Mouse (Mus musculus): ENCODE measurements around the gene Rnd2. TPM values are rescaled to one million over a fixed set of nuclear protein-coding genes. Genes with fewer than 3 reads are reported as not detected.
A peak's percentile ranks its signal among the peaks of the same experiment; 100 is the strongest.

The Rnd2 gene
- polyA plus RNA-seq, 1 experiment from 2014 or later: 43.9 TPM

DNA sequence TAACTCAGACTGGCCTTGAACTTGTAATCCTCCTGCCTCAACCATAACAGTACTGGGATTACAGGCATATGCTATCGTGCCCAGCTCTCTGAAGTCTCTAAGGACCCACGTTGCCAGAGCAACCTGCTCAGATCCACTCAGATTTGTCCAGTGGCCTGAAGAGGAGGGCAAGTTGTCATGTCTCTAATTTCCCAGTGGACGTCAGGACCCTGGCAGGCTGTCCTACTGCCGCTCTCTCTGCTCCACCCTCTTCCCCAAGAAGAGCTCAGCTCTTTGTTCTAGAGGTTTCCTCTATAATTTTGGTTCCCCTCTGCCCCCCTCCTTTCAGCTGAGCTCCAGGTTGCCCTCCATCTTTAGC is 12.4 kb downstream of the Rnd2 start:
- ATAC-seq (ENCODE audit: insufficient read depth, low FRiP score, low TSS enrichment): peak; percentile 65
- H3K4me2 ChIP-seq (ENCODE audit: low read depth): 0 out of 2 replicates have a peak overlapping the region, but pooled peaks have one; percentile 12
- no peak overlapping the region for H3K4me3 ChIP-seq (ENCODE audit: low read depth, low read length)
- no peaks in the 10 kb centered on the region for H3K36me3 ChIP-seq (ENCODE audit: control insufficient read depth, insufficient read depth, low read length)
- peak; percentile 70 for DNase-seq (ENCODE audit: low spot score)
- H3K27ac ChIP-seq (ENCODE audit: low read depth, low read length): peak overlapping the region; percentile 96
- H3K27me3 ChIP-seq (ENCODE audit: control insufficient read depth, insufficient read depth, low read length): no peaks in the 10 kb centered on the region
- H3K4me1 ChIP-seq (ENCODE audit: control insufficient read depth, insufficient read depth, low read length): peaks cover 17% of the 10 kb centered on the region
- no peaks in the 10 kb centered on the region for H3K9me3 ChIP-seq (ENCODE audit: control insufficient read depth, low read length)
- H3K9ac ChIP-seq (ENCODE audit: low read length): peak overlapping the region; percentile 37; the same call in 1 of the 2 replicates
- WGBS: 37% methylated on average over 4 of the region's 4 CpGs

DNA sequence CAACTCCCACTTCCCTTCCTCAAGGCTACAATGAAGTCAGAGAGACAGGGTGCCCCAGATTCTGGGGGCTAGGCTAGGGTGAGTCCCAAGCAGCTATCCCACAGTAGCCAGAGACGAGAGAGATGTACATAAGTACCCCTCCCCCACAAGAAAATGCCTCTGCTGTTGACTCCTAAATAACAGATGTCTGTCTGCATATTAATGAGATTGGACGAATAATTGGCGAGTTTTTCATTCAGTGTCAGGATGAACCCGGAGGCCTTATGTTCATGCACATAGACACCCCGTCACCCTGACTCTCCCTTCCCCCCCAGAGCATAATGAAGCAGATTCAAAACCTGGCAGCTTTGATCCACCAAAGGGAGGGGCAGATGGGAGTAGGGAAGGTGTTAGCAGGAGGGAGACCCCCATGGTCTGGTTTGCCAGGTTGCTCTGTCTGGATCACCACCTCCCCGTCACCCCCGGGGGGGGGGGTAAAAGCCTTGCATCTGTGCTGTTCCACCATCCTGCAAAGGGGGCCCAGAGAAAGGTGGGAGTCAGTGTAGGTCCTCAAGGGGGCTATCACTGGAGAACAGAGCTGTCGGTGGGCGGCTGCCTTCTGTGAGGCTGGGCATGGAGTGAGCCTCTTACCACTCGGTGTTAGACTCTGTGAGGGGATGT is 12.9 kb downstream of the Rnd2 start:
- DNase-seq (ENCODE audit: low spot score) (peak; percentile 79), ATAC-seq (ENCODE audit: insufficient read depth, low FRiP score, low TSS enrichment) (peak; percentile 62)
- H3K4me2 ChIP-seq (ENCODE audit: low read depth): peak overlapping the region; percentile 16; the same call in 1 of the 2 replicates
- peak overlapping the region; percentile 37; the same call in 1 of the 2 replicates for H3K9ac ChIP-seq (ENCODE audit: low read length)
- peak overlapping the region; percentile 96 for H3K27ac ChIP-seq (ENCODE audit: low read depth, low read length)
- no peaks in the 10 kb centered on the region for H3K9me3 ChIP-seq (ENCODE audit: control insufficient read depth, low read length)
- H3K4me1 ChIP-seq (ENCODE audit: control insufficient read depth, insufficient read depth, low read length): peaks cover 17% of the 10 kb centered on the region
- 31% methylated on average over 10 of the region's 10 CpGs for WGBS
- H3K4me3 ChIP-seq (ENCODE audit: low read depth, low read length): no peak overlapping the region
- H3K27me3 ChIP-seq (ENCODE audit: control insufficient read depth, insufficient read depth, low read length): no peaks in the 10 kb centered on the region
- H3K36me3 ChIP-seq (ENCODE audit: control insufficient read depth, insufficient read depth, low read length): no peaks in the 10 kb centered on the region

DNA sequence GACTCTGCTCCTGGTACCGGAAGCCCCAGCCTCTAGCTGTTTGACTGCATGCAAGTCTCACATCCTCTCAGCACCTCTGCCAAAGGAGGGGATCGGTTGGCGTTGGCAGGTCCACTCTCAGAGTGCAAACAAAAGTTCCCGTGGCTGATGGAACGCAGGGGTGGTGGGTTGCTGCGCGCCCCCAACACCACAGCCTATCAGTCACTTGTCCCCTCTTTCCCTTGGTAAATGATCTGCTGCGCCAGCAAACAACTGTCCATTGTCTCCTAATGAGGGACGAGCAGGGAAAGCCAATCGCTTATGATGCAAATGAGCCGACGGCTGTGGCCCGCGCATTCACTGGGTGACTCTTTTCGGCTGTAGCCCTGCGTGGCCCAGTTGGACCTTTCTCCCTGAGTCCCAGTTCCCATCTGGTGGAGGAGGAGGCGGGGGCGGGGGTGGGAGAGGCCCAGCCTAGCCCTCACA is 14.4 kb downstream of the Rnd2 start:
- H3K4me2 ChIP-seq (ENCODE audit: low read depth): peak overlapping the region; percentile 50
- no peaks in the 10 kb centered on the region for H3K9me3 ChIP-seq (ENCODE audit: control insufficient read depth, low read length)
- ATAC-seq (ENCODE audit: insufficient read depth, low FRiP score, low TSS enrichment): peak; percentile 64
- peaks cover 18% of the 10 kb centered on the region for H3K4me1 ChIP-seq (ENCODE audit: control insufficient read depth, insufficient read depth, low read length)
- H3K9ac ChIP-seq (ENCODE audit: low read length): peak overlapping the region; percentile 60
- peak overlapping the region; percentile 96 for H3K27ac ChIP-seq (ENCODE audit: low read depth, low read length)
- WGBS: 5% methylated on average over 18 of the region's 18 CpGs
- H3K36me3 ChIP-seq (ENCODE audit: control insufficient read depth, insufficient read depth, low read length): no peaks in the 10 kb centered on the region
- peak; percentile 87 for DNase-seq (ENCODE audit: low spot score)
- H3K27me3 ChIP-seq (ENCODE audit: control insufficient read depth, insufficient read depth, low read length): no peaks in the 10 kb centered on the region
- H3K4me3 ChIP-seq (ENCODE audit: low read depth, low read length): peak overlapping the region; percentile 26

DNA sequence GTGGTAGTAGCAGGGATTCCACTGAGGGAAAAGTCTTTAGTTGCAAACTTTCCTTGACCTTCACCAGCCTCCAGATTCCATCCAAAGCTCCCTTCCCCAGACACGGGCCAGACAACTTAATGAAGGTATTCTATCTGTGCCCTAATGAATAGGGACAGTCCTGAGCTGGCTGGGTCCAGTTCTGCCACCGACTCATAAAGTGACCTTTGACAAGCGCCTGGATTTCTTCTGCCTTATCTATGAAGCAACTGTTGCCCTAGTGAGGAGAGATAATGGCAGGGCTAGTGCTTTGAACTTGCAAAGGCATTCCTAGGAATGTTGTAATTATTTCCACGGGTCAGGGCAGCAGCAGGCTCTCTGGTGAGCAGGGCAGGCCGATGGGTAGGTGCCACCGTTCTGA is 16.1 kb downstream of the Rnd2 start:
- no peaks in the 10 kb centered on the region for H3K36me3 ChIP-seq (ENCODE audit: control insufficient read depth, insufficient read depth, low read length)
- 73% methylated on average over 6 of the region's 6 CpGs for WGBS
- no peak overlapping the region for H3K4me2 ChIP-seq (ENCODE audit: low read depth)
- H3K27ac ChIP-seq (ENCODE audit: low read depth, low read length): no peak overlapping the region
- no peaks in the 10 kb centered on the region for H3K27me3 ChIP-seq (ENCODE audit: control insufficient read depth, insufficient read depth, low read length)
- H3K4me3 ChIP-seq (ENCODE audit: low read depth, low read length): no peak overlapping the region
- no peaks in the 10 kb centered on the region for H3K9me3 ChIP-seq (ENCODE audit: control insufficient read depth, low read length)
- H3K4me1 ChIP-seq (ENCODE audit: control insufficient read depth, insufficient read depth, low read length): peaks cover 19% of the 10 kb centered on the region
- DNase-seq (ENCODE audit: low spot score) (no peak), ATAC-seq (ENCODE audit: insufficient read depth, low FRiP score, low TSS enrichment) (no peak)
- no peak overlapping the region for H3K9ac ChIP-seq (ENCODE audit: low read length)

DNA sequence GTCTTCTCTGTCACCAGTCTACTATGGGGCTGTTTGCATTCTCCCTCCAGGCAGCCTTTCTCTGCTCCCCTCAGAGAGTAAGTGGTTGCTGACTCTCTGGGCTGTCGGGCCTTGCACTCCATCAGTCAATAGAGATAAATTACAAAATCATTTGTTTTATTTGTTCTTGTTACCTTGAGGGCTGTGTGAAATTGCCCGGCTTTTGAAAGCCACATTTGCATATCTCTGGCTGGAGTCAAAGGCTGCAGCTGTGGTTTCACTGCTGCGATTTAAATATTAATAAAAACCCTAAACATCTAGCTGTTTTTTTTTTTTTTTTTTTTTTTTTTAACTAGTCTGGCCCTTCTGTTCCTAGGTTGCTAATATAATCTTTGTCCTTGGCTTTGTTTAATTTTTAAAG is 19.0 kb downstream of the Rnd2 start:
- DNase-seq (ENCODE audit: low spot score): peak; percentile 45
- peak; percentile 62 for ATAC-seq (ENCODE audit: insufficient read depth, low FRiP score, low TSS enrichment)
- no peak overlapping the region for H3K4me3 ChIP-seq (ENCODE audit: low read depth, low read length)
- H3K27ac ChIP-seq (ENCODE audit: low read depth, low read length): peak overlapping the region; percentile 15; the same call in 1 of the 2 replicates
- no peak overlapping the region for H3K9ac ChIP-seq (ENCODE audit: low read length)
- whole genome bisulfite sequencing: 28% methylated on average over 3 of the region's 3 CpGs
- no peaks in the 10 kb centered on the region for H3K9me3 ChIP-seq (ENCODE audit: control insufficient read depth, low read length)
- H3K27me3 ChIP-seq (ENCODE audit: control insufficient read depth, insufficient read depth, low read length): no peaks in the 10 kb centered on the region
- H3K36me3 ChIP-seq (ENCODE audit: control insufficient read depth, insufficient read depth, low read length): no peaks in the 10 kb centered on the region
- H3K4me1 ChIP-seq (ENCODE audit: control insufficient read depth, insufficient read depth, low read length): peaks cover 14% of the 10 kb centered on the region
- H3K4me2 ChIP-seq (ENCODE audit: low read depth): no peak overlapping the region

DNA sequence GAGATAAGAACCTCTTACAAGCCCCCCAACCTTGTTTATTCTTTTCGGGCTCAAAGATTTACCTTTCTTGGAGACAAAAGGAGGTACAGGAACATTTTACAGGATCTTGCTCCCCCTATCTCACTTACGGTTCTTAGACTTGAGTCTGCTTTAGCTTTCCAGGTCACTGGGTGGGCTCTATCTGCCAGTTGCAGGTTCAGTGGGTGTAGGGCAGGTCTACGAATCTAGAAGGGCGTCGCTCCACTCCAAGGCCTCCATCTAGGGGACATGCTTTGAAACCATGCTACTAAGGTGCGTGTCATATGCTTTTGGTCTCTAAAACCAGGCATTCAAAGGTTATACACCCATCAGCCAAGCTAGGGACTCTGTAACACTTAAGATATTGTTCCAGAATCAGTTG is 19.4 kb downstream of the Rnd2 start:
- no peaks in the 10 kb centered on the region for H3K27me3 ChIP-seq (ENCODE audit: control insufficient read depth, insufficient read depth, low read length)
- no peaks in the 10 kb centered on the region for H3K9me3 ChIP-seq (ENCODE audit: control insufficient read depth, low read length)
- H3K4me1 ChIP-seq (ENCODE audit: control insufficient read depth, insufficient read depth, low read length): peaks cover 9% of the 10 kb centered on the region
- H3K9ac ChIP-seq (ENCODE audit: low read length): no peak overlapping the region
- peak overlapping the region; percentile 15; the same call in 1 of the 2 replicates for H3K27ac ChIP-seq (ENCODE audit: low read depth, low read length)
- H3K36me3 ChIP-seq (ENCODE audit: control insufficient read depth, insufficient read depth, low read length): no peaks in the 10 kb centered on the region
- 79% methylated on average over 6 of the region's 6 CpGs for WGBS
- no peak overlapping the region for H3K4me3 ChIP-seq (ENCODE audit: low read depth, low read length)
- no peak for DNase-seq (ENCODE audit: low spot score)
- no peak overlapping the region for H3K4me2 ChIP-seq (ENCODE audit: low read depth)
- ATAC-seq (ENCODE audit: insufficient read depth, low FRiP score, low TSS enrichment): no peak

DNA sequence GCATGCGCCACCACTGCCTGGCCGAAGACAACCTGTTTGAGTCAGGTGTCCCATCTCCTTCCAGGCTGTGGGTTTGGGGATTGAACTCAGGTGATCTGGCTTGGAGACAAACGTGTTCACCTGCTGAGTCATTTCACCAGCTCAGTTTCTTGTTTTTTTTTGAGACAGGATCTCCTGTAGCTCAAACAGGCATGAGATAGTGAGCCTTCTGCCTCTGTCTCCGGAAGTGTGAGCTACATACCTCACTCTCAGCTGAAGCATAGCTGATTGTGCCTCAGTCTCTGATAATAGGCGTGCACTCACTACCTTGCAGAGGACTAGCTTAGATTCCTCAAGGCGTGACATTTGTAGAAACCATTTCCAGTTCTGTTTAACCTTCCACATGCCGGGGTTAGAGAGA is 20.0 kb downstream of the Rnd2 start:
- Histone ChIP-seq H3K4me2 (ENCODE audit: low read depth) (no peak overlapping the region), H3K4me3 (ENCODE audit: low read depth, low read length) (no peak overlapping the region), H3K9ac (ENCODE audit: low read length) (no peak overlapping the region), H3K4me1 (ENCODE audit: control insufficient read depth, insufficient read depth, low read length) (peaks cover 6% of the 10 kb centered on the region; the same call in 1 of the 2 replicates), H3K27me3 (ENCODE audit: control insufficient read depth, insufficient read depth, low read length) (no peaks in the 10 kb centered on the region), H3K36me3 (ENCODE audit: control insufficient read depth, insufficient read depth, low read length) (no peaks in the 10 kb centered on the region), H3K27ac (ENCODE audit: low read depth, low read length) (no peak overlapping the region), H3K9me3 (ENCODE audit: control insufficient read depth, low read length) (no peaks in the 10 kb centered on the region)
- DNase-seq (ENCODE audit: low spot score) (no peak), ATAC-seq (ENCODE audit: insufficient read depth, low FRiP score, low TSS enrichment) (no peak)
- 86% methylated on average over 7 of the region's 7 CpGs for WGBS

DNA sequence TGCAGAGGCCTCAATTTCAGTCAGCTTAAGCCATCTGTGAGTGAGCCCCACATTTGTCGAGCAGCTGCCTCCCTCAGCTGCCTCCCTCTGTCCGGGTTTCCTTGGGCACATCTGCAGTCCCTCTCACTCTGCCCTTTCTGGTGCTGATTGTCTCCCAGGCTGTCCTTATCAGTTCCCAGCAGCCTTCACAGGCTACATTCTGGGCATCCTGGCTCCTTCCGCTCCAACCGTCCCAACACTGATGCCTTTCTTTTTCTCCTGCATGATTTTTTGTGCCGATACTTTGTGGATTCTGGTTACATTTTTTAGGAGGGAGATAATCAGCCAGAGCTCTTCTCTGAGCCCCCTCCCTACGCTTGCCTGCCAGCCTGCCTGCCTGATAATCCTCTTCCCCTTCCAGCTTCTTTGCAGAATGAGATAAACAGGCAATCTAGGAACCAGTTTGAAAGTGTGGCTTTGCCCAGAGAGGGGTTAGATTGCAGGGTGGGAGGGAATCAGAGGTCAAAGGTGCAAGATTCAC is 20.8 kb downstream of the Rnd2 start:
- Histone ChIP-seq H3K4me1 (ENCODE audit: control insufficient read depth, insufficient read depth, low read length) (0 out of 2 replicates have a peak, but pooled peaks cover 2% of the 10 kb centered on the region), H3K27me3 (ENCODE audit: control insufficient read depth, insufficient read depth, low read length) (no peaks in the 10 kb centered on the region), H3K9ac (ENCODE audit: low read length) (no peak overlapping the region), H3K4me3 (ENCODE audit: low read depth, low read length) (no peak overlapping the region), H3K9me3 (ENCODE audit: control insufficient read depth, low read length) (no peaks in the 10 kb centered on the region), H3K27ac (ENCODE audit: low read depth, low read length) (0 out of 2 replicates have a peak overlapping the region, but pooled peaks have one; percentile 29), H3K4me2 (ENCODE audit: low read depth) (no peak overlapping the region), H3K36me3 (ENCODE audit: control insufficient read depth, insufficient read depth, low read length) (no peaks in the 10 kb centered on the region)
- no peak for ATAC-seq (ENCODE audit: insufficient read depth, low FRiP score, low TSS enrichment)
- DNase-seq (ENCODE audit: low spot score): no peak
- WGBS: 69% methylated on average over 6 of the region's 6 CpGs

DNA sequence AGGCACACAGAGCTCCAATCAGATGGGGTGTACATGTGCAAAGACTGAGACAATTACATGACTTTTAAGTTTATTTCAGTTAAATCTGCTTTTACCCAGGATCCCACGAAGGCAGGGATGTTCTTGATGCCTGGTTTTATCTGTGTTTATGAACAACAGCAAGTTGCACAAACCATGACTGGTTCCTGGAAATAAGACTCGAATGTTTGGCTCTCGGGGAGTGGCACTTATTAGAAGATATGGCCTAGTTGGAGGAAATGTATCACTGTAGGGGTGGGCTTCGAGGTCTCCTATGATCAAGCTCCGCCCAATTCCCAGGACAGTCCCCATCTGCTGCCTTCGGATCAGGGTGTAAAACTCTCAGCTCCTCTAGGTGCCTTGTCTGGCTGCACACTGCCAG is 21.3 kb downstream of the Rnd2 start:
- Histone ChIP-seq H3K27ac (ENCODE audit: low read depth, low read length) (no peak overlapping the region), H3K9me3 (ENCODE audit: control insufficient read depth, low read length) (no peaks in the 10 kb centered on the region), H3K4me1 (ENCODE audit: control insufficient read depth, insufficient read depth, low read length) (0 out of 2 replicates have a peak, but pooled peaks cover 2% of the 10 kb centered on the region), H3K9ac (ENCODE audit: low read length) (no peak overlapping the region), H3K4me2 (ENCODE audit: low read depth) (no peak overlapping the region), H3K27me3 (ENCODE audit: control insufficient read depth, insufficient read depth, low read length) (no peaks in the 10 kb centered on the region), H3K4me3 (ENCODE audit: low read depth, low read length) (no peak overlapping the region), H3K36me3 (ENCODE audit: control insufficient read depth, insufficient read depth, low read length) (no peaks in the 10 kb centered on the region)
- WGBS: 72% methylated on average over 6 of the region's 6 CpGs
- DNase-seq (ENCODE audit: low spot score) (no peak), ATAC-seq (ENCODE audit: insufficient read depth, low FRiP score, low TSS enrichment) (no peak)

Measured in neural tube, embryonic 11.5 days (tissue).